Comparison of ENCODE assay signal across 10 mouse cellular contexts in genomic region chr8:111680423-111681028, GRCm38 (mm10). TPM values are rescaled to one million over a fixed set of nuclear protein-coding genes. Genes with fewer than 3 reads are reported as not detected.
DNase-seq lines count a peak whose midpoint lies in the region; ATAC-seq and TF ChIP-seq lines count a peak whose summit lies in the region.
"Had no signal": no experiment of that assay in that cellular context is flagged by ENCODE, and none has a peak within 500 bp of the region (broad histone marks: within the 10 kb centered on the region; RNA-seq: fewer than 3 reads in every experiment).

No protein-coding gene starts in this region.

- no peak overlapping the region for H3K27ac ChIP-seq in forebrain, embryonic 14.5 days (ENCODE audit: low read depth, low read length)
- H3K27ac ChIP-seq in forebrain, embryonic 15.5 days (replicated peaks) = no peak overlapping the region
- no peak overlapping the region for H3K27ac ChIP-seq in liver, embryonic 14.5 days
- H3K27ac ChIP-seq in liver, embryonic 11.5 days (ENCODE audit: low read depth, low read length) = no peak overlapping the region
- no peak overlapping the region for H3K27ac ChIP-seq in embryonic facial prominence, embryonic 13.5 days
- no peak overlapping the region for H3K27ac ChIP-seq in midbrain, embryonic 14.5 days (replicated peaks; ENCODE audit: low read depth, low read length)

- H3K36me3 ChIP-seq in forebrain, embryonic 14.5 days (ENCODE audit: control insufficient read depth, insufficient read depth, low read length) = no peaks in the 10 kb centered on the region
- no peaks in the 10 kb centered on the region for H3K36me3 ChIP-seq in forebrain, embryonic 15.5 days
- H3K36me3 ChIP-seq in liver, embryonic 14.5 days (replicated peaks; ENCODE audit: control insufficient read depth, insufficient read depth, low read depth) = no peaks in the 10 kb centered on the region
- H3K36me3 ChIP-seq in liver, embryonic 11.5 days (ENCODE audit: control insufficient read depth, insufficient read depth, low read length) = no peaks in the 10 kb centered on the region
- H3K36me3 ChIP-seq in embryonic facial prominence, embryonic 13.5 days = 0 out of 2 replicates have a peak, but pooled peaks cover 4% of the 10 kb centered on the region
- no peaks in the 10 kb centered on the region for H3K36me3 ChIP-seq in midbrain, embryonic 14.5 days (ENCODE audit: control insufficient read depth, insufficient read depth, low read length)

- peak; percentile 19 for TF ChIP-seq CTCF in liver, embryonic 14.5 days (IDR thresholded peaks at IDR 0.05; ENCODE audit: low read depth)

- no peaks in the 10 kb centered on the region for H3K4me1 ChIP-seq in forebrain, embryonic 14.5 days (ENCODE audit: control insufficient read depth, insufficient read depth, low read length)
- no peaks in the 10 kb centered on the region; the same call in 1 of the 2 replicates for H3K4me1 ChIP-seq in forebrain, embryonic 15.5 days
- no peaks in the 10 kb centered on the region; a peak in 1 of 4 replicates for H3K4me1 ChIP-seq in liver, embryonic 14.5 days (replicated peaks; ENCODE audit: control insufficient read depth in 2 of 2, insufficient read depth in 2 of 2, low read length in 1 of 2)
- no peaks in the 10 kb centered on the region for H3K4me1 ChIP-seq in liver, embryonic 11.5 days (replicated peaks; ENCODE audit: control insufficient read depth, insufficient read depth, low read length)
- H3K4me1 ChIP-seq in embryonic facial prominence, embryonic 13.5 days = no peaks in the 10 kb centered on the region
- no peaks in the 10 kb centered on the region for H3K4me1 ChIP-seq in midbrain, embryonic 14.5 days (ENCODE audit: control insufficient read depth, insufficient read depth, low read length)

- TF ChIP-seq EP300 in liver, embryonic 14.5 days (IDR thresholded peaks at IDR 0.05; ENCODE audit: low read depth) = no peak

- H3K4me2 ChIP-seq in forebrain, embryonic 14.5 days (ENCODE audit: low read length) = no peak overlapping the region
- no peak overlapping the region for H3K4me2 ChIP-seq in forebrain, embryonic 15.5 days (replicated peaks)
- H3K4me2 ChIP-seq in liver, embryonic 14.5 days (ENCODE audit: low read depth) = no peak overlapping the region
- no peak overlapping the region for H3K4me2 ChIP-seq in liver, embryonic 11.5 days
- 0 out of 2 replicates have a peak overlapping the region, but pooled peaks have one; percentile 26 for H3K4me2 ChIP-seq in embryonic facial prominence, embryonic 13.5 days
- no peak overlapping the region for H3K4me2 ChIP-seq in midbrain, embryonic 14.5 days (ENCODE audit: low read length)

- H3K27me3 ChIP-seq in forebrain, embryonic 14.5 days (replicated peaks; ENCODE audit: control insufficient read depth, insufficient read depth, low read length) = no peaks in the 10 kb centered on the region
- no peaks in the 10 kb centered on the region for H3K27me3 ChIP-seq in forebrain, embryonic 15.5 days
- H3K27me3 ChIP-seq in liver, embryonic 14.5 days (ENCODE audit: control insufficient read depth, insufficient read depth, low read length) = no peaks in the 10 kb centered on the region; the same call in 1 of the 2 replicates
- H3K27me3 ChIP-seq in liver, embryonic 11.5 days (replicated peaks; ENCODE audit: control insufficient read depth, insufficient read depth, low read length) = peaks cover 7% of the 10 kb centered on the region
- no peaks in the 10 kb centered on the region for H3K27me3 ChIP-seq in embryonic facial prominence, embryonic 13.5 days
- H3K27me3 ChIP-seq in midbrain, embryonic 14.5 days (ENCODE audit: control insufficient read depth, insufficient read depth, low read length) = no peaks in the 10 kb centered on the region

- no peak overlapping the region for H3K4me3 ChIP-seq in forebrain, embryonic 14.5 days (ENCODE audit: low read depth, low read length)
- no peak overlapping the region for H3K4me3 ChIP-seq in forebrain, embryonic 15.5 days
- no peak overlapping the region for H3K4me3 ChIP-seq in liver, embryonic 14.5 days (ENCODE audit: insufficient read depth in 1 of 2, low read depth in 2 of 2, low read length in 2 of 2)
- no peak overlapping the region for H3K4me3 ChIP-seq in liver, embryonic 11.5 days (ENCODE audit: low read depth, low read length)
- H3K4me3 ChIP-seq in embryonic facial prominence, embryonic 13.5 days = 0 out of 2 replicates have a peak overlapping the region, but pooled peaks have one; percentile 11
- H3K4me3 ChIP-seq in midbrain, embryonic 14.5 days (replicated peaks; ENCODE audit: low read depth, low read length) = no peak overlapping the region

- peak; percentile 26; the same call in 1 of the 2 replicates for ATAC-seq in forebrain, embryonic 14.5 days
- ATAC-seq in forebrain, embryonic 15.5 days (replicated peaks) = no peak
- ATAC-seq in liver, embryonic 14.5 days (ENCODE audit: insufficient read depth) = no peak
- ATAC-seq in liver, embryonic 11.5 days (replicated peaks; ENCODE audit: low FRiP score) = no peak
- no peak for ATAC-seq in embryonic facial prominence, embryonic 13.5 days (ENCODE audit: insufficient number of reproducible peaks, insufficient read depth, low FRiP score, low TSS enrichment, low read depth)
- ATAC-seq in midbrain, embryonic 14.5 days (ENCODE audit: low FRiP score, low TSS enrichment) = no peak

- H3K9ac ChIP-seq in forebrain, embryonic 14.5 days (ENCODE audit: low read length) = no peak overlapping the region
- no peak overlapping the region for H3K9ac ChIP-seq in forebrain, embryonic 15.5 days (replicated peaks)
- H3K9ac ChIP-seq in liver, embryonic 14.5 days (replicated peaks) = no peak overlapping the region
- H3K9ac ChIP-seq in liver, embryonic 11.5 days (ENCODE audit: low read depth, low read length) = no peak overlapping the region
- no peak overlapping the region for H3K9ac ChIP-seq in embryonic facial prominence, embryonic 13.5 days
- no peak overlapping the region for H3K9ac ChIP-seq in midbrain, embryonic 14.5 days (replicated peaks; ENCODE audit: low read length)

- H3K9me3 ChIP-seq in forebrain, embryonic 14.5 days (replicated peaks; ENCODE audit: control insufficient read depth, low read length) = no peaks in the 10 kb centered on the region
- 0 out of 2 replicates have a peak, but pooled peaks cover 5% of the 10 kb centered on the region for H3K9me3 ChIP-seq in forebrain, embryonic 15.5 days
- no peaks in the 10 kb centered on the region; the same call in 1 of the 2 replicates for H3K9me3 ChIP-seq in liver, embryonic 14.5 days (ENCODE audit: control insufficient read depth, low read length)
- H3K9me3 ChIP-seq in liver, embryonic 11.5 days (ENCODE audit: control insufficient read depth, low read length) = 0 out of 2 replicates have a peak, but pooled peaks cover 3% of the 10 kb centered on the region
- peaks cover 7% of the 10 kb centered on the region; the same call in 1 of the 2 replicates for H3K9me3 ChIP-seq in embryonic facial prominence, embryonic 13.5 days
- no peaks in the 10 kb centered on the region for H3K9me3 ChIP-seq in midbrain, embryonic 14.5 days (ENCODE audit: control insufficient read depth, low read length)

- 40% methylated on average over 17 of the region's 17 CpGs for WGBS in forebrain, embryonic 14.5 days
- WGBS in forebrain, embryonic 15.5 days = 45% methylated on average over 17 of the region's 17 CpGs
- WGBS in liver, embryonic 14.5 days (ENCODE audit: insufficient replicate concordance) = 34% methylated on average over 17 of the region's 17 CpGs
- 31% methylated on average over 17 of the region's 17 CpGs for WGBS in liver, embryonic 11.5 days
- 37% methylated on average over 17 of the region's 17 CpGs for WGBS in embryonic facial prominence, embryonic 13.5 days
- WGBS in midbrain, embryonic 14.5 days = 41% methylated on average over 17 of the region's 17 CpGs

- no peak for DNase-seq in forebrain, embryonic 14.5 days (ENCODE audit: low spot score)
- DNase-seq in liver, embryonic 14.5 days (ENCODE audit: low read depth in 3 of 3, low spot score in 3 of 3) = no peak
- no peak for DNase-seq in liver, embryonic 11.5 days (ENCODE audit: low spot score)
- DNase-seq in midbrain, embryonic 14.5 days = peak; percentile 35
- no peak for DNase-seq in Muller cell, postnatal 12 days (ENCODE audit: inconsistent ontology term)
- no peak for DNase-seq in adrenal gland, adult 2 months
- DNase-seq: right cerebral cortex, adult 18-20 months had no signal

RNA-seq across cellular contexts. Expression of gene Ctrb1, which starts 10.3 kb away (rescaled TPM):
- polyA plus RNA-seq in forebrain, embryonic 14.5 days (2014; fragmentation: Nextera tagmentation; extraction: Ambion mirVana) = not detected in 2 replicates
- not detected in 2 replicates for polyA plus RNA-seq in forebrain, embryonic 15.5 days (2015; fragmentation: Nextera tagmentation; extraction: Ambion mirVana)
- polyA plus RNA-seq in liver, embryonic 14.5 days (2012; rRNA removed) = 2.5 and 2.9 TPM in 2 replicates
- 1.5 TPM in 1 of 2 replicates, not detected in the other for polyA plus RNA-seq in liver, embryonic 14.5 days (2014; fragmentation: Nextera tagmentation; extraction: Ambion mirVana)
- not detected in 2 replicates for polyA plus RNA-seq in liver, embryonic 11.5 days (2014; fragmentation: Nextera tagmentation; extraction: Ambion mirVana)
- 1.2 TPM in 1 of 2 replicates, not detected in the other for polyA plus RNA-seq in embryonic facial prominence, embryonic 13.5 days (2015; fragmentation: Nextera tagmentation; extraction: Ambion mirVana)
- not detected in 2 replicates for polyA plus RNA-seq in midbrain, embryonic 14.5 days (2014; fragmentation: Nextera tagmentation; extraction: Ambion mirVana)
- under 1 TPM in 1 of 2 experiments, not detected in 1; 0.90 TPM for total RNA-seq in adrenal gland, adult 2 months (2021)
- 0.51 and 0.67 TPM in 2 replicates for polyA plus RNA-seq in adrenal gland, adult 2 months (2012; rRNA removed)
- total RNA-seq: left cerebral cortex, adult 18-20 months had no signal

RNA-seq across cellular contexts. Expression of gene Zfp1, which starts 37.3 kb away (rescaled TPM):
- 26.1 and 32.9 TPM in 2 replicates for polyA plus RNA-seq in forebrain, embryonic 14.5 days (2014; fragmentation: Nextera tagmentation; extraction: Ambion mirVana)
- 32.3 and 34.4 TPM in 2 replicates for polyA plus RNA-seq in forebrain, embryonic 15.5 days (2015; fragmentation: Nextera tagmentation; extraction: Ambion mirVana)
- 2.7 and 3.9 TPM in 2 replicates for polyA plus RNA-seq in liver, embryonic 14.5 days (2012; rRNA removed)
- 4.0 and 4.4 TPM in 2 replicates for polyA plus RNA-seq in liver, embryonic 14.5 days (2014; fragmentation: Nextera tagmentation; extraction: Ambion mirVana)
- 14.2 and 15.6 TPM in 2 replicates for polyA plus RNA-seq in liver, embryonic 11.5 days (2014; fragmentation: Nextera tagmentation; extraction: Ambion mirVana)
- 29.6 and 30.2 TPM in 2 replicates for polyA plus RNA-seq in embryonic facial prominence, embryonic 13.5 days (2015; fragmentation: Nextera tagmentation; extraction: Ambion mirVana)
- 27.3 and 33.8 TPM in 2 replicates for polyA plus RNA-seq in midbrain, embryonic 14.5 days (2014; fragmentation: Nextera tagmentation; extraction: Ambion mirVana)
- total RNA-seq in adrenal gland, adult 2 months (2021) = 1 to 10 TPM; 6.1 to 9.8 TPM
- polyA plus RNA-seq in adrenal gland, adult 2 months (2012; rRNA removed) = 5.3 and 5.6 TPM in 2 replicates

RNA-seq across cellular contexts. Expression of gene Ldhd, which starts 50.4 kb away (rescaled TPM):
- 0.20 and 0.22 TPM in 2 replicates for polyA plus RNA-seq in forebrain, embryonic 14.5 days (2014; fragmentation: Nextera tagmentation; extraction: Ambion mirVana)
- 0.54 and 0.60 TPM in 2 replicates for polyA plus RNA-seq in forebrain, embryonic 15.5 days (2015; fragmentation: Nextera tagmentation; extraction: Ambion mirVana)
- polyA plus RNA-seq in liver, embryonic 14.5 days (2012; rRNA removed) = 0.10 and 0.13 TPM in 2 replicates
- 0.09 TPM in 1 of 2 replicates, not detected in the other for polyA plus RNA-seq in liver, embryonic 14.5 days (2014; fragmentation: Nextera tagmentation; extraction: Ambion mirVana)
- 0.10 and 0.16 TPM in 2 replicates for polyA plus RNA-seq in liver, embryonic 11.5 days (2014; fragmentation: Nextera tagmentation; extraction: Ambion mirVana)
- 0.41 and 0.44 TPM in 2 replicates for polyA plus RNA-seq in embryonic facial prominence, embryonic 13.5 days (2015; fragmentation: Nextera tagmentation; extraction: Ambion mirVana)
- 0.45 and 0.69 TPM in 2 replicates for polyA plus RNA-seq in midbrain, embryonic 14.5 days (2014; fragmentation: Nextera tagmentation; extraction: Ambion mirVana)
- 10 to 100 TPM; 64.5 to 82.1 TPM for total RNA-seq in adrenal gland, adult 2 months (2021)
- 89.4 and 93.5 TPM in 2 replicates for polyA plus RNA-seq in adrenal gland, adult 2 months (2012; rRNA removed)

Comparison
In these comparisons a context has a peak if more than half of its experiments do, and no peak if none do; other contexts are left out.
1. RNA of gene Ldhd, which starts 50.4 kb away (polyA plus RNA-seq): 89.4 to 93.5 TPM in adrenal gland, adult 2 months; 0.54 to 0.60 TPM in forebrain, embryonic 15.5 days, 0.45 to 0.69 TPM in midbrain, embryonic 14.5 days, 0.41 to 0.44 TPM in embryonic facial prominence, embryonic 13.5 days, 0.20 to 0.22 TPM in forebrain, embryonic 14.5 days, 0.10 to 0.16 TPM in liver, embryonic 11.5 days and 0.09 to 0.13 TPM in liver, embryonic 14.5 days; every median in the first group is over 10 times any median in the second.